Mouse (Mus musculus) liver, embryonic 12.5 days (tissue): ENCODE measurements around the gene Snx21. TPM values are rescaled to one million over a fixed set of nuclear protein-coding genes. Genes with fewer than 3 reads are reported as not detected.

Experiments
- ATAC-seq: fragments of 200-750 bp; cut with Nextera tagmentation; 2 replicates; pipeline ENCODE4 v1.8.0; 2017; ENCODE audit warnings: moderate number of reproducible peaks, mild to moderate bottlenecking, moderate library complexity
- H3K27ac ChIP-seq: fragments of 300-500 bp; sonication (generic); 2 replicates; pipeline ENCODE4 v1.5.1; 2016; ENCODE audit warnings: mild to moderate bottlenecking
- H3K27me3 ChIP-seq: fragments of 300-500 bp; sonication (generic); replicated peaks from 2 replicates; pipeline ENCODE4 v1.6.1; 2016; ENCODE audit warnings: mild to moderate bottlenecking, moderate library complexity
- H3K36me3 ChIP-seq: fragments of 300-500 bp; sonication (generic); 2 replicates; pipeline ENCODE4 v1.6.1; 2016; ENCODE audit warnings: mild to moderate bottlenecking, moderate library complexity
- H3K4me1 ChIP-seq: fragments of 300-500 bp; sonication (generic); 2 replicates; pipeline ENCODE4 v1.6.1; 2016
- H3K4me2 ChIP-seq: fragments of 300-500 bp; sonication (generic); 2 replicates; pipeline ENCODE4 v1.6.1; 2016; ENCODE audit warnings: mild to moderate bottlenecking, moderate library complexity
- H3K4me3 ChIP-seq: fragments of 300-500 bp; sonication (generic); 2 replicates; pipeline ENCODE4 v1.5.1; 2016; ENCODE audit warnings: mild to moderate bottlenecking, moderate library complexity
- H3K9ac ChIP-seq: fragments of 300-500 bp; sonication (generic); 2 replicates; pipeline ENCODE4 v1.6.1; 2016; ENCODE audit warnings: mild to moderate bottlenecking, moderate library complexity
- H3K9me3 ChIP-seq: fragments of 300-500 bp; sonication (generic); replicated peaks from 2 replicates; pipeline ENCODE4 v1.6.1; 2016; ENCODE audit warnings: mild to moderate bottlenecking, moderate library complexity
- WGBS: fragments of 180-500 bp; shearing (Covaris S2); methylation state at CpG from one replicate; pipeline ENCODE4 v1.1.7; 2016; ENCODE audit not compliant: insufficient replicate concordance; 5-methylcytosine and 5-hydroxymethylcytosine counted together
- polyA plus RNA-seq: library from polyadenylated mRNA; unstranded; fragments of >200 nt; fragmentation: Nextera tagmentation; extraction: Ambion mirVana; gene quantifications from 2 replicates; pipeline ENCODE4 v1.2.1, GENCODE M21; 2016

The Snx21 gene
- polyA plus RNA-seq, 1 experiment from 2014 or later, result 5.5 TPM

DNA sequence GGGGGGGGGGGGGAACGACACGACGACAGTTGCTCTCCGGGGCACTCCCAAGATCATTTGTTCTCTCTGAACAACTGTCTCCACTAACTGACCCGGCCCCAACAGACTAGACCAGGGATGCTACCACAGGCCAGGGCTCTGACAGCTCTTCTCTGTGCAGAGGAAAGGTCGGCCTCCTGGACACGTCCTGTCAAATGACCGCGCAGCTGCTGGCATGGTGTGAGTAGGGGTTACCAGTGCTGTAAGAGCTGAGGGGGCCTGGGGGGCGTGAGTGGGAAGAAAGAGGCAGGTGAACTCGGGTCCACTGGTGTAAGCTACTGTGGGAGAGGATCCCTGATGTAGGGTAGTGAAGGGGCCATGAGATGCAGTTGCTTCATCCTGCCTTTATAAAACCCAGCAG is 27.8 kb upstream of the Snx21 start:
- H3K9ac ChIP-seq, result peak overlapping the region; percentile 63; the same call in 1 of the 2 replicates
- H3K36me3 ChIP-seq, result peaks cover 100% of the 10 kb centered on the region

DNA sequence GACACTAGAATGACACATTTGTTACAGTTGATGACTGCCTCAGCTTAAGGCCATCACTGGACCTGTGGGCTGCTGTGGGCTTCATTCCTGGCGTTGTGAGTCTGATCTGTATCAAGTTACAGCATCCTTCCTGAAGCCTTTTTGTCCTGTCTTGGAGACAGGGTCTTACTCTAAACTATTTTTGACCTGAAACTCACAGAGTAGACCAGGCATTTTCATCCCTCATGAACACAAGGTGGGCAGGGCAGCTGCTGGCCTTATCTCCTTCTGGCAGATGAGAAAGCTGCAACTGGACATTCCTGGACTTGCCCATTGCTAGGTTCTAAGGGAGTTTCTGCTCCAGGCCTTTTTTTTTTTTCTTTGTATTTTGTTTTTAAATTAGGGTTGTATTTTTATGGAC is 26.9 kb upstream of the Snx21 start:
- peaks cover 69% of the 10 kb centered on the region for H3K4me1 ChIP-seq
- H3K27me3 ChIP-seq, result no peaks in the 10 kb centered on the region
- H3K9ac ChIP-seq, result peak overlapping the region; percentile 63
- ATAC-seq, result peak; percentile 75
- peaks cover 100% of the 10 kb centered on the region for H3K36me3 ChIP-seq
- H3K27ac ChIP-seq, result peak overlapping the region; percentile 95
- no peak overlapping the region for H3K4me3 ChIP-seq
- 43% methylated on average over 1 of the region's 1 CpGs for WGBS
- H3K4me2 ChIP-seq, result peak overlapping the region; percentile 56
- no peaks in the 10 kb centered on the region for H3K9me3 ChIP-seq

More for the DNA sequence above, 27.8 kb upstream of the Snx21 start:
- ATAC-seq, result no peak
- peak overlapping the region; percentile 95 for H3K27ac ChIP-seq
- 90% methylated on average over 11 of the region's 11 CpGs for WGBS
- no peaks in the 10 kb centered on the region for H3K27me3 ChIP-seq
- H3K4me1 ChIP-seq, result peaks cover 61% of the 10 kb centered on the region
- no peak overlapping the region for H3K4me3 ChIP-seq
- 0 out of 2 replicates have a peak overlapping the region, but pooled peaks have one; percentile 56 for H3K4me2 ChIP-seq
- no peaks in the 10 kb centered on the region for H3K9me3 ChIP-seq

DNA sequence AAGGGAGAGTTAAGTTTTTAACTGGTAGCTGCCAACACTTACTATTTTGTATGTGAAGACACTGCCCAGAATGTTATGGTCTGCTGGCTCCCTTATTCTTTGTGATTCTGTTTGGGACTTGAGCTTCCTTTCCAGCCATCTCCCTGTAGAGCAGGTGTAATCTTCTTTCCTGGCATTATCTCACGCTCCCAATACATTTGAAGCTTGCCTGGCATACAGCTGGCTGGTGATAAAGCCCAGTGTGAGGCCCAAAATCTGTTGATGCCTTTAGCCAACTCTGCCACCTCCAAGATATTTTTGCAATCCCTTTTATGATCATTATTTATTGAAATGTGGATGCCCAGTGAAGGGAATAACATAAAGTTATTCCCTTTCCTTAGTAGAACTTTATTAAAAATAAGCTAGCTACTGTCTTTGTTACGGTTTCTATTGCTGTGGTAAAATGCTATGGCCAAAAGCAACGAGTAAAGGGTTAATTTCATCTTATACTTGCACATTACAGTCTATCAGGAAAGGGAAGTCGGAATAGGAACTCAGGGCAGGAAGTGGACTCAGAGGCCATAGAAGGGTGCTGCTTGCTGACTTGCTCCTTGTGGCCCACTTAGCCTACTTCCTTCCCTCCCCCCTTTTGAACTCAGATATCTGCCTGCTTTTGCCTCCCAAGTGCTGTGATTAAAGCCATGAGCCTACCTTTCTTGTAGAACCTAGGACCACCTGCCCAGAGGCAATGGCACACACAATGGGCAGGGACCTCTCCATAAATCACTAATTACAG is 25.4 kb upstream of the Snx21 start:
- peaks cover 95% of the 10 kb centered on the region for H3K36me3 ChIP-seq
- H3K27ac ChIP-seq, result peak overlapping the region; percentile 95
- 42% methylated on average over 4 of the region's 4 CpGs for WGBS
- peak; percentile 80 for ATAC-seq
- no peaks in the 10 kb centered on the region for H3K27me3 ChIP-seq
- H3K4me1 ChIP-seq, result peaks cover 75% of the 10 kb centered on the region
- H3K9me3 ChIP-seq, result no peaks in the 10 kb centered on the region
- H3K4me2 ChIP-seq, result peak overlapping the region; percentile 56
- H3K4me3 ChIP-seq, result 0 out of 2 replicates have a peak overlapping the region, but pooled peaks have one; percentile 16
- H3K9ac ChIP-seq, result peak overlapping the region; percentile 63

DNA sequence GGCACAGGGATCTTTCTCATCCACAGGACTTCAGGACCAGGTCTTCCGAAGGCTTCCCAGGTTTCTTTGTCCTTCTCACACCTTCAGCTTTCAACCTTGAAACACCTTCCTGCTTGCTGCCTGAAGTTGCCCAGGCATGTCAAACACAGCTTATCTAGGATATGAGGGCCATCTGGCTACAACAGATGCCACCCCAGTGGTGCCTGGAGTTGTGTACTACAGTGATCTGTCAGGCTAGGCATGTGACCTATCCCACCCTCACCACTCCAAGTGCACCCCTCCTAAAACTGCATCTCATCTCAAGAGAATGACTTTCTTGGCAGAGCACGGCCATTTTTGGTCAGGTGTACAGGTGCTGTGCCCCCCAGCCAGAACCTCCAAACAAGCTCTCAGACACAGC is 24.1 kb upstream of the Snx21 start:
- H3K4me3 ChIP-seq, result no peak overlapping the region
- WGBS, result 64% methylated on average over 2 of the region's 2 CpGs
- peak overlapping the region; percentile 62 for H3K9ac ChIP-seq
- peaks cover 95% of the 10 kb centered on the region for H3K36me3 ChIP-seq
- no peaks in the 10 kb centered on the region for H3K9me3 ChIP-seq
- peak; percentile 92 for ATAC-seq
- no peaks in the 10 kb centered on the region for H3K27me3 ChIP-seq
- peak overlapping the region; percentile 56 for H3K4me2 ChIP-seq
- peaks cover 78% of the 10 kb centered on the region for H3K4me1 ChIP-seq
- peak overlapping the region; percentile 95 for H3K27ac ChIP-seq

DNA sequence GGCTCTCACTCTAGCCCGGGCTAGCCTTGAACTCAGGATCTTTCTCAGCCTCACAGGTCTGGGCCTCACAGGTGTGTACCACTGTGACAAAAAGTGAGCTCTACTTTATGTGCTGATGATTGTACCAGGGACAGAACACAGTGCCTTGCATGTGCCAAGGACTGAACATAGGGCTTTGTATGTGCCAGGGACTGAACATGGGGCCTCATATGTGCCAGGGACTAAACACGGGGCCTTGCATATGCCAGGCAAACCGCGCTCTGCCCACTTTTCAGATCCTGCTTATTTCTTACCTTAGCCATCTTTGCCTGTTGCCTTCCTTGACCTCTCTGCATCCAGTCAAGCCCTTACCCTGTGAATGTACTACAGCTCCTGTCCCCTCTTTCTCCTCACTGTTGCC is 23.7 kb upstream of the Snx21 start:
- H3K4me1 ChIP-seq, result peaks cover 76% of the 10 kb centered on the region
- H3K9ac ChIP-seq, result peak overlapping the region; percentile 62
- no peaks in the 10 kb centered on the region for H3K27me3 ChIP-seq
- peaks cover 95% of the 10 kb centered on the region for H3K36me3 ChIP-seq
- no peaks in the 10 kb centered on the region for H3K9me3 ChIP-seq
- 92% methylated on average over 4 of the region's 4 CpGs for WGBS
- peak overlapping the region; percentile 56 for H3K4me2 ChIP-seq
- no peak for ATAC-seq
- no peak overlapping the region for H3K4me3 ChIP-seq
- peak overlapping the region; percentile 95 for H3K27ac ChIP-seq

DNA sequence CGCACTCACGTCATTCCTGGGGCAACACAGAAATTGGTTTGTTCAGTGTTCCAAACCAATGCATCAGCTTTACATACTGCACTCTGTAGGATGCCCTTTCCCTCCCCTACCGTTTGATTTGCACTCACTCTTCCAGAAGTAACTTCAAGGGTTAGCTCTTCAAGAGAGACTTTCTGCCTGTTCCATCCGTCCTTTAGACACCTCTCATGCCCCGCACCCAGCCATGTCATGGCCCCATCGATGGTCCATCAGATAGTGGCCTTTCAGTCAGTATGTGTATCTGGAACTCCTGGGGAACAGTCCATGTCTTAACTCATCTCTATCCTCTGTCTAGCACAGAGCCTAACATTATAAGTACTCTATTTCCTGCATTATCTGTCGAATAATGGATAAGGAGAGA is 23.0 kb upstream of the Snx21 start:
- H3K9me3 ChIP-seq, result no peaks in the 10 kb centered on the region
- H3K36me3 ChIP-seq, result peaks cover 95% of the 10 kb centered on the region
- H3K9ac ChIP-seq, result peak overlapping the region; percentile 62
- H3K4me2 ChIP-seq, result peak overlapping the region; percentile 56; the same call in 1 of the 2 replicates
- H3K27me3 ChIP-seq, result no peaks in the 10 kb centered on the region
- peak; percentile 18; the same call in 1 of the 2 replicates for ATAC-seq
- peak overlapping the region; percentile 95 for H3K27ac ChIP-seq
- H3K4me1 ChIP-seq, result peaks cover 71% of the 10 kb centered on the region
- WGBS, result 75% methylated on average over 7 of the region's 7 CpGs
- H3K4me3 ChIP-seq, result no peak overlapping the region

DNA sequence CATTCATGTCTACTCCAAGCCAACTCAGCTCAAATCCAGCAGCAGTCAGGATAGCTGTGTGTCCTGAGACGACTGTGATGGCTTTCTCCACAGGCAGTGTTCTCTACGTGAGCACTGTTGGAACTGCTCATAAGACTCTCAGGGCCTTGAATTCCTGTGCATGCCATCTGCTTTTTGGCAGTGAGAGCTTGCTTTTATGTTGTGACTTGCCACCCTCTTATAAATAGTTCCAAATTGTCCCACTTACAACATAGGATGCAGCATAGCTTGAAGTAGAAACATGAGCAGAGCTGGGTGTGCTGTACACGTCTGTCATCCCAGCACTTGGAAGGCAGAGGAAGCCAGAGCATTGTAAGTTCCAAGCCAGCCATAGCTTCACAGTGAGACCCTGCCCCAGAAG is 19.8 kb upstream of the Snx21 start:
- Histone ChIP-seq H3K27ac (peak overlapping the region; percentile 64), H3K4me3 (no peak overlapping the region), H3K4me1 (peaks cover 51% of the 10 kb centered on the region), H3K27me3 (no peaks in the 10 kb centered on the region), H3K9ac (no peak overlapping the region), H3K4me2 (no peak overlapping the region), H3K9me3 (no peaks in the 10 kb centered on the region), H3K36me3 (peaks cover 76% of the 10 kb centered on the region)
- 77% methylated on average over 3 of the region's 3 CpGs for WGBS
- ATAC-seq, result no peak

DNA sequence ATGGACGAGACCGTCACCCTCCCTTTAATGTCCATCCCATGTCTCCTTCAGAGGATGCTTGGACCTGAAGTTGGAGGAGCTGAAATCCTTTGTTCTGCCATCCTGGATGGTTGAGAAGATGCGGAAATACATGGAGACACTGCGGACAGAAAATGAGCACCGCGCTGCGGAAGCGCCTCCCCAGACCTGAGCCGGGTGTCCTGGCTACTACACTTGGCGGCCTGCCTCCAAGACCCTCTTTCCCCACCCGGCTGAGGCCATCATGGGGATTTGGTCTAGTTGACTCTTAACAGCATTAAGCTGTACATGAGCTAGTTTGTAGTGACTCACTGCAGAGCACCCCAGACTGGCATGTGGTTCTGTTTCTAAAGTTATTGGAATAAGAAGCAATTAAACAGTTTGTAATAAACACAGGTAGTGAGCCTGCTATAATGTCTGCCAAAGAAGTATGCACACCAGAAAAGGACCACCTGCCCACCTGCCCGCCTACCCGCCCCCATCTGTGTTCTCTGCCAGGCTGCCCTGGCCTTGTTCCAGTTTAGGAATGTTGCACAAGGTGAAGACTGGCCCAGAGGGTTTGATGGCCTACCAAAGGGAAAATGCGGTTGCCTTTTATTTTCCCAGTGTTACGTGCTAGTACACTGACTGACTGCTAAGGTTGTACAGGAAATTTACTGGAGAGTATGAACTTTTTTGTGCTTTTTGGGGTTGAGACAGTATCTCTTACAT is 17.6 kb upstream of the Snx21 start:
- H3K27ac ChIP-seq, result peak overlapping the region; percentile 72
- H3K4me2 ChIP-seq, result peak overlapping the region; percentile 74
- no peaks in the 10 kb centered on the region for H3K27me3 ChIP-seq
- H3K9ac ChIP-seq, result peak overlapping the region; percentile 18; the same call in 1 of the 2 replicates
- 89% methylated on average over 15 of the region's 15 CpGs for WGBS
- H3K4me1 ChIP-seq, result peaks cover 51% of the 10 kb centered on the region
- peak overlapping the region; percentile 13 for H3K4me3 ChIP-seq
- peaks cover 76% of the 10 kb centered on the region for H3K36me3 ChIP-seq
- H3K9me3 ChIP-seq, result no peaks in the 10 kb centered on the region
- no peak for ATAC-seq

DNA sequence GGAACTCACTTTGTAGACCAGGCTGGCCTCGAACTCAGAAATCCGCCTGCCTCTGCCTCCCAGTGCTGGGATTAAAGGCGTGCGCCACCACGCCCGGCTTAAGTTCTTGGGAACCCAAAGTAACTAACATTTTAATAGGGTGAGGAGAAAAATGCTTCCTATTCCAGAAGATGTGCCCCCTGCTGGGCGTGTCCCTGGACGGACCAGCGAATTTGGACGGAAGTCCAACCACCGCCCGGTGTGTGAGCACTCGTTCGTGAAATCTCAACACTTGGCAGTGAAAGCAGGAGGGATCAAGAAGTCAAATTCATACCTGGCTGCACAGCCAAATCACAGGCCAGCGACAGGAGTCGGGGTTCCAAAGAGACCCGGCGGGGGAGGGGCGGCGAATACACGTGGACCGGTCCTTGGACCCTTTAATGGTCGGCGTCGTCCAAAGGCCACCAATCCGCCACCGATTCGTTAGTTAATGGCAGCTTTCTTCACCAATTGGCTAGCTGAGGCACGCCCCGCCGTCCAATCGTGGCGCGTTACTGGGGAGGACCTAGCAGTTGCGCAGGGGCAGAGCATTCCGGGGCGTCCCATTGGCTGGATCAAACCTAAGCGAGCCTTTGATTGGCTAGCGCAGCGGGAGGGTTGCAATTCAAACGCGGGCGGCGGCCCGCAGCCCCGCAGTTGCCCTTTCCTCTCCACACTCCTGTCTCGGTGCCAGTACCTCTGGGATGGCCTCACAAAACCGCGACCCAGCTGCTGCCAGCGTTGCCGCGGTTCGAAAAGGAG is 16.2 kb upstream of the Snx21 start, which contains the start of gene Ube2c:
Ube2c (plus strand) TSS at position 641 of the 780 bp plus-strand sequence.
- Histone ChIP-seq H3K9me3 (no peaks in the 10 kb centered on the region), H3K27me3 (no peaks in the 10 kb centered on the region), H3K4me3 (peak within 1 kb of the TSS; percentile 98), H3K4me2 (peak within 1 kb of the TSS; percentile 85), H3K36me3 (peaks cover 74% of the 10 kb centered on the region), H3K4me1 (peaks cover 57% of the 10 kb centered on the region), H3K27ac (peak within 1 kb of the TSS; percentile 96), H3K9ac (peak within 1 kb of the TSS; percentile 97)
- WGBS, result 1% methylated on average over 53 of the region's 53 CpGs
- ATAC-seq, result peak; percentile 95

DNA sequence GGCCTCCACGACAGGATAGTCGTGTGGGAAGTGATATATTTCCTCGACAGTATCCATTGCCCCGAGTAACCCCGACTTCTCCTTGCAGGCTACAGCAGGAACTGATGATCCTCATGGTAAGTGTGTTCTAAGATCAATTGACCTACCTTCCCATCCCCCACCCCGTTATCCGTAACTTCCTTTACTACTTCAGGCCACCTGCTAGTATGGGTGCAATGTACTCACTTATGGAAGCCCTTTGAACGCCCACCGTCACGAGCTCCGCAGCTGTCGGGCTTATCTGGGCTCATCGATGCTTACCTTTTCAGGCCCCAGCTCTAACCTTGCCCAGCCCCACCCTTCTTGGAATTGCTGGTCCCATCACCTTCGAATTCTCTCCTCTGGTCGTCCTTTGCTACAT is 15.3 kb upstream of the Snx21 start:
- Histone ChIP-seq H3K4me1 (peaks cover 59% of the 10 kb centered on the region), H3K27ac (peak overlapping the region; percentile 96), H3K27me3 (peaks cover 5% of the 10 kb centered on the region; the same call in 1 of the 2 replicates), H3K36me3 (peaks cover 66% of the 10 kb centered on the region), H3K4me2 (peak overlapping the region; percentile 85), H3K4me3 (peak overlapping the region; percentile 98), H3K9me3 (no peaks in the 10 kb centered on the region), H3K9ac (peak overlapping the region; percentile 97)
- whole genome bisulfite sequencing, result 1% methylated on average over 15 of the region's 15 CpGs
- ATAC-seq, result no peak

DNA sequence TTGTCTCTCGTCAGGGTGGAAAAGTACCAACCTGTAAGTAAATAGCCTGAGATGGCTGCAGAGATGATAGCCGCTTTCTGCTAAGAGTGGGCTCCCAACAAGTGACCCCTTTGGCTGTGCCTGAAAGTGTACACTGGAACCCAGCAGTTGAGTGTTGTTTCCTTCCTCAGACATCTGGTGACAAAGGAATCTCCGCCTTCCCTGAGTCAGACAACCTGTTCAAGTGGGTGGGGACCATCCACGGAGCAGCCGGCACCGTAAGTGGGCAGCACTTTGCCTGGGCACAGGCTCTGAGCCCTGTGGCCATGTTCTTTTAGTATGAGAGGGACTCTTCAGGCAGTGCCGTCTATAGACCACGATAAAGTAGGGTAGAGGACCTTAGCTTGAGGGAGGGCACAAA is 14.5 kb upstream of the Snx21 start:
- Histone ChIP-seq H3K4me3 (peak overlapping the region; percentile 98), H3K4me1 (peaks cover 57% of the 10 kb centered on the region)

More for the DNA sequence above, 14.5 kb upstream of the Snx21 start:
- WGBS, result 66% methylated on average over 8 of the region's 8 CpGs
- H3K9ac ChIP-seq, result peak overlapping the region; percentile 97
- H3K9me3 ChIP-seq, result no peaks in the 10 kb centered on the region
- peaks cover 13% of the 10 kb centered on the region for H3K27me3 ChIP-seq
- peaks cover 57% of the 10 kb centered on the region for H3K36me3 ChIP-seq
- peak overlapping the region; percentile 96 for H3K27ac ChIP-seq
- ATAC-seq, result no peak
- H3K4me2 ChIP-seq, result peak overlapping the region; percentile 85
